Mouse (Mus musculus) testis, adult 2 months (tissue): ENCODE measurements around the gene Limd1. TPM values are rescaled to one million over a fixed set of nuclear protein-coding genes. Genes with fewer than 3 reads are reported as not detected.

ENCODE experiments used
- H3K27ac ChIP-seq: fragments of 200-500 bp; 2 replicates; pipeline ENCODE4 v1.5.1; 2012; ENCODE audit warnings: low read depth, low read length; ENCODE audit not compliant: control insufficient read depth, insufficient read depth
- H3K27me3 ChIP-seq: fragments of 200-500 bp; 2 replicates; pipeline ENCODE4 v1.6.1; 2012; ENCODE audit warnings: mild to moderate bottlenecking, low read length, moderate library complexity; ENCODE audit not compliant: control insufficient read depth, insufficient read depth
- H3K36me3 ChIP-seq: fragments of 200-500 bp; 2 replicates; pipeline ENCODE4 v1.6.1; 2012; ENCODE audit warnings: mild to moderate bottlenecking, low read length; ENCODE audit not compliant: control insufficient read depth, insufficient read depth
- H3K4me1 ChIP-seq: fragments of 200-500 bp; 2 replicates; pipeline ENCODE4 v1.6.1; 2012; ENCODE audit warnings: low read length; ENCODE audit not compliant: control insufficient read depth, insufficient read depth
- H3K4me3 ChIP-seq: fragments of 200-500 bp; 2 replicates; pipeline ENCODE4 v1.5.1; 2012; ENCODE audit warnings: low read depth, mild to moderate bottlenecking, low read length, moderate library complexity, mixed read lengths; ENCODE audit not compliant: control insufficient read depth
- CTCF ChIP-seq: fragments of 200-500 bp; IDR thresholded peaks from 2 replicates; pipeline ENCODE4 v1.5.1; 2012; ENCODE audit warnings: low read depth, mild to moderate bottlenecking, inconsistent platforms, low read length, moderate library complexity; ENCODE audit not compliant: control insufficient read depth, insufficient read depth, insufficient replicate concordance
- POLR2A ChIP-seq: fragments of 200-500 bp; IDR thresholded peaks from 2 replicates; pipeline ENCODE4 v1.6.1; 2012; ENCODE audit warnings: low read depth, mild to moderate bottlenecking, inconsistent platforms, low read length, moderate library complexity; ENCODE audit not compliant: control insufficient read depth
- polyA plus RNA-seq: library from polyadenylated mRNA; depleted of rRNA; stranded (reverse); fragments of >200 nt; gene quantifications from 2 replicates; pipeline ENCODE4 v1.2.3, GENCODE M21; 2012

Limd1 gene
- polyA plus RNA-seq, 1 experiment: 34.7 TPM

GRCm38 (mm10) chr9:123496665-123497064, 18.2 kb downstream of the Limd1 start:
- no peak overlapping the region for H3K27ac ChIP-seq
- no peak for TF ChIP-seq POLR2A
- TF ChIP-seq CTCF: no peak

GRCm38 (mm10) chr9:123497906-123498305, 19.4 kb downstream of the Limd1 start:
- no peaks in the 10 kb centered on the region for H3K27me3 ChIP-seq
- H3K36me3 ChIP-seq: no peaks in the 10 kb centered on the region
- no peak overlapping the region for H3K4me3 ChIP-seq
- H3K27ac ChIP-seq: no peak overlapping the region
- H3K4me1 ChIP-seq: peaks cover 3% of the 10 kb centered on the region; the same call in 1 of the 2 replicates
- TF ChIP-seq POLR2A (no peak), CTCF (no peak)

More at GRCm38 (mm10) chr9:123496665-123497064, 18.2 kb downstream of the Limd1 start:
- Histone ChIP-seq H3K36me3 (no peaks in the 10 kb centered on the region), H3K4me1 (peaks cover 3% of the 10 kb centered on the region; the same call in 1 of the 2 replicates), H3K27me3 (no peaks in the 10 kb centered on the region), H3K4me3 (no peak overlapping the region; the same call in 1 of the 2 replicates)

GRCm38 (mm10) chr9:123500480-123500879, 22.0 kb downstream of the Limd1 start:
- peaks cover 3% of the 10 kb centered on the region; the same call in 1 of the 2 replicates for H3K4me1 ChIP-seq
- no peaks in the 10 kb centered on the region for H3K27me3 ChIP-seq
- H3K36me3 ChIP-seq: no peaks in the 10 kb centered on the region
- no peak for TF ChIP-seq POLR2A
- TF ChIP-seq CTCF: no peak
- H3K4me3 ChIP-seq: no peak overlapping the region
- no peak overlapping the region for H3K27ac ChIP-seq

- Histone ChIP-seq H3K36me3 (no peaks in the 10 kb centered on the region), H3K27me3 (no peaks in the 10 kb centered on the region), H3K4me1 (no peaks in the 10 kb centered on the region), H3K4me3 (no peak overlapping the region), H3K27ac (no peak overlapping the region)
- TF ChIP-seq POLR2A (no peak), CTCF (no peak)
These were observed 24.8 kb downstream of the Limd1 start for GRCm38 (mm10) chr9:123503171-123503834.

- no peak for TF ChIP-seq POLR2A
- TF ChIP-seq CTCF: peak; percentile 70; the same call in 1 of the 2 replicates
- Histone ChIP-seq H3K4me3 (no peak overlapping the region), H3K36me3 (no peaks in the 10 kb centered on the region), H3K27me3 (no peaks in the 10 kb centered on the region), H3K4me1 (no peaks in the 10 kb centered on the region), H3K27ac (no peak overlapping the region)
These were observed 25.8 kb downstream of the Limd1 start for GRCm38 (mm10) chr9:123504325-123504724.

- TF ChIP-seq POLR2A: no peak
- TF ChIP-seq CTCF: no peak
These were observed 27.1 kb downstream of the Limd1 start for GRCm38 (mm10) chr9:123505598-123505997.

GRCm38 (mm10) chr9:123506270-123507146, 28.0 kb downstream of the Limd1 start:
- Histone ChIP-seq H3K27me3 (no peaks in the 10 kb centered on the region), H3K4me3 (no peak overlapping the region), H3K27ac (no peak overlapping the region), H3K36me3 (no peaks in the 10 kb centered on the region; the same call in 1 of the 2 replicates), H3K4me1 (no peaks in the 10 kb centered on the region; the same call in 1 of the 2 replicates)
- no peak for TF ChIP-seq CTCF
- TF ChIP-seq POLR2A: no peak

More at GRCm38 (mm10) chr9:123505598-123505997, 27.1 kb downstream of the Limd1 start:
- H3K27ac ChIP-seq: no peak overlapping the region
- no peaks in the 10 kb centered on the region; the same call in 1 of the 2 replicates for H3K4me1 ChIP-seq
- no peaks in the 10 kb centered on the region for H3K36me3 ChIP-seq
- no peak overlapping the region for H3K4me3 ChIP-seq
- no peaks in the 10 kb centered on the region for H3K27me3 ChIP-seq
